In the genomic region with DNA sequence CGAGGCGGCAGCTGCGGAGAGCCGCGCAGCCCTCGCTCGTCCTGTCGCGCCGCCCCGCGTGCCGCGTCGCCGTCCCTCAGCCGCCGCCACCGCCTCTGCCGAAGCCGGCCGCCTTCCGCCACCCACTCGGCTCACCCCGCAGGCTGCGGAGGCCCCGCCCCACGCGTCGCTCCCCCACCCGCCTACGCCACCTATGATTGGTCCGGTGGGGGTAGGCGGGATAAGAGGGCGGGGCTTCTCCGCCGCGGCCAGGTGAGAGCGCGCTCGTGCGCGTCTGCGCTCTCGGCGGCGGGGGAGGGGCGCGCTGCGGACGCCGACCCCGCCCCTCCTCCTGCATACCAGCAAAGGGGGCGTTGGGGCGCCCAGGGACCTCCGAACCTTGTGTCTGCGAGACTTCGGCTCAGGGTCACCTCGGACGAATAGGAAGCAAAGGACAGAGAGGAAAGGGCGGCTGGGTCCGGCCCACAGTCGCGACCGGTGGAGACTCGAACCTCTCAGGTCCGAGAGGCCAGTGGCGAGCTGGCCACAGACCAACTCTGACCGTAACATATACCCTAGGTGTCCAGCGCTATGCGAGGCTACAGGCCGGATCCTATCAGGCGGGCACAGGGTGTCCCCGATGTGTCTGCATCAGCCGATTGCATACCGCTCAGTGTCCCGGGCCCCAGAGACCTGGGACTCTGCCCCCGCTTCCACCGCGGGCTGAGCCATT, we compare ENCODE assay signal across 8 mouse cellular contexts. TPM values are rescaled to one million over a fixed set of nuclear protein-coding genes. Genes with fewer than 3 reads are reported as not detected.
A peak's percentile ranks its signal among the peaks of the same experiment; 100 is the strongest.
DNase-seq lines count a peak whose midpoint lies in the region; ATAC-seq and TF ChIP-seq lines count a peak whose summit lies in the region.

A gene (minus strand): TSS at position 141 of the 712 bp plus-strand sequence.

- TF ChIP-seq CTCF in thymus, adult 2 months (IDR thresholded peaks at IDR 0.05; ENCODE audit: borderline replicate concordance, control insufficient read depth, extremely low read depth, insufficient read depth, low read length, poor library complexity) = peak; percentile 65; the same call in 1 of the 2 replicates

- DNase-seq in NIH3T3 (ENCODE audit: low read depth) = peak; percentile 91
- DNase-seq in cerebellum, adult 9-11 months = peak; percentile 96
- peak; percentile 80 to 88 for DNase-seq in frontal cortex, postnatal 10 days (ENCODE audit: low spot score in 2 of 2)
- DNase-seq in hindbrain, embryonic 11.5 days (ENCODE audit: low spot score) = peak; percentile 90
- DNase-seq in layer of hippocampus, adult 9-11 months = peak; percentile 92
- peak; percentile 86 for DNase-seq in ovary, adult 18-20 months (ENCODE audit: low spot score)
- DNase-seq in thymus, adult 2 months = peak; percentile 94

- H3K36me3 ChIP-seq in hindbrain, embryonic 11.5 days (ENCODE audit: control insufficient read depth, insufficient read depth, low read length) = no peaks in the 10 kb centered on the region
- no peaks in the 10 kb centered on the region for H3K36me3 ChIP-seq in lung, embryonic 16.5 days (ENCODE audit: control insufficient read depth, insufficient read depth, low read length)
- H3K36me3 ChIP-seq in thymus, adult 2 months (ENCODE audit: control insufficient read depth, insufficient read depth, low read length) = no peaks in the 10 kb centered on the region

- peak within 1 kb of the TSS; percentile 70 for H3K9ac ChIP-seq in hindbrain, embryonic 11.5 days (ENCODE audit: low read depth, low read length)
- H3K9ac ChIP-seq in lung, embryonic 16.5 days (ENCODE audit: low read length) = peak within 1 kb of the TSS; percentile 84

- ATAC-seq in hindbrain, embryonic 11.5 days (ENCODE audit: low FRiP score) = peak; percentile 97
- peak; percentile 98 for ATAC-seq in lung, embryonic 16.5 days (ENCODE audit: low read depth)

- H3K4me2 ChIP-seq in hindbrain, embryonic 11.5 days (replicated peaks; ENCODE audit: low read depth, low read length) = peak within 1 kb of the TSS; percentile 96
- peak within 1 kb of the TSS; percentile 94 for H3K4me2 ChIP-seq in lung, embryonic 16.5 days (ENCODE audit: low read depth, low read length)

- no peaks in the 10 kb centered on the region for H3K4me1 ChIP-seq in hindbrain, embryonic 11.5 days (replicated peaks; ENCODE audit: control insufficient read depth, insufficient read depth, low read length)
- peaks cover 12% of the 10 kb centered on the region; the same call in 1 of the 2 replicates for H3K4me1 ChIP-seq in lung, embryonic 16.5 days (replicated peaks; ENCODE audit: control insufficient read depth, insufficient read depth, low read length)
- H3K4me1 ChIP-seq in thymus, adult 2 months (replicated peaks; ENCODE audit: control insufficient read depth, insufficient read depth, low read length) = peaks cover 13% of the 10 kb centered on the region

- H3K4me3 ChIP-seq in hindbrain, embryonic 11.5 days (ENCODE audit: low read depth, low read length) = peak within 1 kb of the TSS; percentile 65
- peak within 1 kb of the TSS; percentile 86 for H3K4me3 ChIP-seq in lung, embryonic 16.5 days (ENCODE audit: low read length)
- H3K4me3 ChIP-seq in thymus, adult 2 months (ENCODE audit: control insufficient read depth, insufficient read depth, low read length) = peak within 1 kb of the TSS; percentile 61

- peak; percentile 95 for TF ChIP-seq POLR2A in thymus, adult 2 months (IDR thresholded peaks at IDR 0.05; ENCODE audit: control insufficient read depth, extremely low read depth, insufficient read depth, low read length, poor library complexity)

- no peaks in the 10 kb centered on the region for H3K9me3 ChIP-seq in hindbrain, embryonic 11.5 days (ENCODE audit: control insufficient read depth, low read length)
- H3K9me3 ChIP-seq in lung, embryonic 16.5 days (ENCODE audit: control insufficient read depth, low read length) = no peaks in the 10 kb centered on the region

- peaks cover 9% of the 10 kb centered on the region for H3K27me3 ChIP-seq in hindbrain, embryonic 11.5 days (ENCODE audit: control insufficient read depth, insufficient read depth, low read length)
- H3K27me3 ChIP-seq in lung, embryonic 16.5 days (ENCODE audit: control insufficient read depth, insufficient read depth, low read depth, low read length) = no peaks in the 10 kb centered on the region
- H3K27me3 ChIP-seq in thymus, adult 2 months (ENCODE audit: control insufficient read depth, insufficient read depth, low read length) = no peaks in the 10 kb centered on the region

- peak within 1 kb of the TSS; percentile 81 for H3K27ac ChIP-seq in hindbrain, embryonic 11.5 days (ENCODE audit: low read depth, low read length)
- peak within 1 kb of the TSS; percentile 90 for H3K27ac ChIP-seq in lung, embryonic 16.5 days (ENCODE audit: low read length)
- peak within 1 kb of the TSS; percentile 11; the same call in 1 of the 2 replicates for H3K27ac ChIP-seq in thymus, adult 2 months (ENCODE audit: control insufficient read depth, insufficient read depth, low read length)

- WGBS in hindbrain, embryonic 11.5 days = under 1% methylated on average over 60 of the region's 80 CpGs
- WGBS in lung, embryonic 16.5 days = under 1% methylated on average over 49 of the region's 80 CpGs
- WGBS in thymus, adult 2 months = 3% methylated on average over 79 of the region's 80 CpGs

RNA-seq across cellular contexts. Expression of the gene that starts here (rescaled TPM):
- polyA plus RNA-seq in hindbrain, embryonic 11.5 days (2014; fragmentation: Nextera tagmentation; extraction: Ambion mirVana) = 8.3 and 9.5 TPM in 2 replicates
- polyA plus RNA-seq in lung, embryonic 16.5 days (2015; fragmentation: Nextera tagmentation; extraction: Ambion mirVana) = 11.3 and 15.9 TPM in 2 replicates
- polyA plus RNA-seq in thymus, adult 2 months (2012; rRNA removed) = 28.1 and 30.1 TPM in 2 replicates

Comparison
In these comparisons a context has a peak if more than half of its experiments do, and no peak if none do; other contexts are left out.
1. Peak in every context shown above with its lines: DNase-seq, ATAC-seq, H3K4me3 ChIP-seq and H3K27ac ChIP-seq.
2. H3K27ac ChIP-seq: peak in every context shown above with its lines; median percentile 90 in lung, embryonic 16.5 days; 81 in hindbrain, embryonic 11.5 days; 11 in thymus, adult 2 months.